Mouse (Mus musculus): ENCODE data around the gene Gm156. TPM values are rescaled to one million over a fixed set of nuclear protein-coding genes. Genes with fewer than 3 reads are reported as not detected.
"Not testable (repeated sequence)": the region's sequence is repeated elsewhere in the genome, so short reads cannot be mapped to it uniquely, and the experiment has no call there.

The Gm156 gene
- not detected for total RNA-seq (2021)

DNA sequence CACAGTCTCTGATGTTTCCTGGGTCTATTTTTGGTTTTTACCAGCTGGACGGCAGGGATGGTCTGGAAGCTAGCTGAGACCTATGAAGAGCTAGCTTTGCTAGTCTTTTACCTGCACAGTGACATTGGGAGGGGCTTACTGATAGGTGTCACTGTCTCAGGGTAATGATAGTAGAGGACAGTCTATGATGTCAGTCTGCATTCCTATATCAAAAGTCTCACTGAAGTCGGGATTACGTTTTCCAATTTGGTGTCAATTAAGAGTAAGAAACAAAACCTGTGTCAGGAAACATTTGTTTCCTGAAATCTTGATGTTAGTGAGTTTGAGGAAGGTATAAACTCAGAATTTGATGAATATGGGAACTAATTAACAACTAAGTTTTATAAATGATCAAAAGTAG, at the start of gene Gm156:
Gene Gm156, minus strand, starts transcription at position 101 of the 400 bp plus-strand sequence.
- intact Hi-C loops (cut with DNase I), result loop anchor here (2.0 kb wide), 1 partner anchor 35 kb away; no protein-coding TSS in a partner anchor
- not testable (repeated sequence) for DNase-seq

DNA sequence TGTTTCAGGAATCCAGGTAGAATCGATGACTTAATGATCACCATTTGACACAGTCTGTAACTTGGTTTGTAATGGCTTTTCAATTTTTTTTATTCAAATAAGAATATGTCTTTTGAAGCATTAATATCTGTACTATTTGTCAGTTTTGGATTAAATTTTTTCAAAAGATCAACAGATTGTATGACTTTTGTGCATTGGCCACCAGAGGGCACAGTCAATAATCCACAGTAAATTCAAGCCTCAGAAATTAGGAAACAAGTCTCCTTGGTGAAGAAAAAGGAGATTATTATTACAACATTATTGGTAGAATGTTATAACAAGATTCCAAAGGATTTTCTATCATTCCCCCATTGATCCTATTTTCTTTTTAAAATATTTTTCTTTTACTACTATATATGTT, 41.5 kb upstream of the Gm156 start:
- no peak for DNase-seq
- intact Hi-C loops (cut with DNase I), result no loop called here

DNA sequence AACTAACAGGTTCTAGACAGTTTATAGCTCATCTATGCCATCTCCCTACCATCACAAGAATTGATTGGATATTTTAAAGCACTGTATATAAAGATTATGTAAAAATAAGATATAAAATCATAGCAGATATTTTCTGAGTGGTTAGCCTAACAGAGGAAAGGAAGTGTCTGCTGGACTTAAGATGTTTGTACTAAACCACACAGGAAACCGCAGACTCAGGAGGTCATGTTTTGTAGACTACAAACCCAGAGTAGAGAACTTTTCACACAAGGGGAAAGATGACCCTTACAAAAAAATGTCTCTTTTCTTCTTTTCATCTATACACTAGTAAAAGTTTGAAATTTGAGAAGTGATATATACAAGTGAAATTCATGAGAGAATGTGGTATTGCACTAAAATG, 39.9 kb upstream of the Gm156 start:
- DNase-seq, result no peak
- intact Hi-C loops (cut with DNase I), result no loop called here

DNA sequence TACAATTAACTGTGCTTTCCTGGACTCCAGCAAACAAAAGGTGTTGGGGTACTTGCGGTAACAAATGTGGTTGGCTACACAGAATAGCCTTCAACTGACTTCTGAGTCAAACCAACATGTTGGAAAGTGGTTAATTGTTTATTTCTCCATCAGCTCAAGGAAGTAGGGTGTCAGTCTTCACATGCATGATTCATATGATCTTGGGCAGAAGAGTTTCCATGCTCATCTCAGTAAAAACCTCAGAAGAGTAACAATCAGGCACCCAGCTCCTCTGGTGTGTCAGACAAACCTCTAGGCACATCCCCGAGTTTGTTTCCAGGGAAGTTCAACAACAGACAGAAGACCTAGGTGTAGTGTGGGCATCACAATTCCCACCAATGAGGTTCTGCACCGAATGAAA, 33.7 kb upstream of the Gm156 start:
- no peak for DNase-seq
- intact Hi-C loops (cut with DNase I), result loop anchor here (2.0 kb wide), 1 partner anchor 33 kb away; the partner anchor contains the start of gene Gm156

DNA sequence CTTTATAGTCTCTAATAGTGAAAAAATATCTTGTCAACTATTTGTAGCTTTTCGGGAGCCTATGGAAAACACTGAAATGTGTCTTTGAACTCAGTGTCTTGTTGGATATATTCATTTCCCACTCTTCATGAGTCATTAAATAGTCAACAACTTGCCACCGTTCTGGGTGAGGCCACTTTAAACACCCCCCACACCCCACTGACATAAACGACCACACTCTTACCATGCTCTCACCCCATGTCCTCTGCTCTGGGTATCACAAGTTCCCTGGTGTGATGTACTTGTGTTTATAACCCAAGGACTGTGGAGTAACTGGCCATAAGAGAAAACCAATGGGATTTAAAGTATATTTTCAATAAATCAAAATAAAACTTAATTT, 36.4 kb downstream of the Gm156 start:
- intact Hi-C loops (cut with DNase I), result no loop called here
- DNase-seq, result no peak

DNA sequence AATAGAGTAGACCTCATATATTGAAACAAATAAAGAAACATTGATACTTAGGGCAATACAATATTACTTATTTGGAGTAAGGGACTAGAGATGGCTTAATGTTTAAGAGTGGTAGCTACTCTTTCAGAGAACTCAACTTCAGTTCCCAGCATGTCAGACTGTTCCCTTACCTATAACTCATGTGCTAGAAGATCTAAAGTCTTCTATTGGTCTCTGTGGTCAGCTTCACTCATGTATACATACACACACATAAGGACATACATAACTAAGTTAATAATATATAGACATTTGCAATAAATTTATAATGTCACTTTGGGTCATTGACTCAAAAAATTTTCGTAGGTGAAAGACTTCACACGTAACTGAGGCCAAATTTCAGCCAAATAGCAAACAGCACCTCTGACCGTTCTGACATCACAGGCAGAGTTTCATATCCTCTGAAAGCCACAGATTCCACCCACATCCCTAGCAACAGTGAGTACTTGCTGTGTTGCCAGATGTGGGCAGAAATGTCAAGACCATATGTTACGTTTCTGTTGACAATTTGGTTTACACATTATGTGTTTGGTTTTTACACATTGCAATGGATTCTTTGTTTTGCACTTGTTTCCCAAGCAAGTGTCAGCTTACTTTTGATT, 36.9 kb downstream of the Gm156 start:
- no peak for DNase-seq
- intact Hi-C loops (cut with DNase I), result no loop called here

DNA sequence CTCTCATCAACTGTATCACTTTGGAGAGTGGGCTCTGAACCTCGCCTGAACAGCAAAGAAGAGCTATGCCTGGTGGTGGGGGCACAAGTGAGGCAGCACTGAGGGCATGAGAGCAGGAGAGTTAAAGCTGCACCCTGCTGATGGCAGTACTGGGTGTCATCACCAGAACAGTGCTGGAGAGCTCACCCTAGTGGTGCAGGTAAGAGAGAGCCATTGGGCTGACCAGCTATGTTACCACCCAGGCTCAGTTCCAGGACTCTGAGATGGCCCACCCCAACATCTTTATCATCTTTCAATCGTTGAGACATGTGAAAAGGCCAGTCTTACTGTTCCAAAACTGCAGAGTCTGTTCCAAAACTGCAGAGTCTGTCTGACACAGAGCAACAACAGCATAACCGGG, 37.9 kb downstream of the Gm156 start:
- intact Hi-C loops (cut with DNase I), result no loop called here
- no peak for DNase-seq

DNA sequence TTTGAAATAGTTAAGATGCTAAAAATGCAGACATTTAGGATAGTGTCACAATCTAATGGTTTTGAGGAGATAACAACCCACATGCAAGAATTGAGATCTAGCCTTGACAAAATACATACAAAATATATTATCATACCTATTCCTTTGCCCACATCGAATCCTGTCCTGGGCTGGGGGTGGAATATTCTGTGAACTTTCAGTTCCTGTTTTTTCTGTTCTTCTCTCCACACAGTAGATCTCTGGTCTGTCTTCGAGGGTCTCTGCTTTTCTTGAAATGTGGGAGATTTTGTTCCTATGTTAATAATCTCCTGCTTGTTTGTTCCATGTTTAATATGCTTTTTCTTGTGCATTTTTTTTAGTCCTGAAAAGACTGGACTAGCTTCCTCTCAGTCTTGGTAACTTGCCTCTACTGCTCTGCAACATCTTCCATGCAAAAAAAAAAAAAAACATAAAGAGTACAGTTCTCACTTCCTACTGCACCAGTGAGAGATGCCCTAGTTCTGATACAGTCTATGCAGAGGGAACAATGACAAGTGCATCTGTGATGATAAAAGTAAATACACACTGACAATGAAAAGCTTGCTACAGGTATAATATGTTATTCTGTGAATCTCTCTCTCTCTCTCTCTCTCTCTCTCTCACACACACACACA, 43.9 kb downstream of the Gm156 start, which contains the start of gene Klri2:
Gene Klri2, minus strand, starts transcription at position 416 of the 653 bp plus-strand sequence.
- intact Hi-C loops (cut with DNase I), result no loop called here
- no peak for DNase-seq

DNA sequence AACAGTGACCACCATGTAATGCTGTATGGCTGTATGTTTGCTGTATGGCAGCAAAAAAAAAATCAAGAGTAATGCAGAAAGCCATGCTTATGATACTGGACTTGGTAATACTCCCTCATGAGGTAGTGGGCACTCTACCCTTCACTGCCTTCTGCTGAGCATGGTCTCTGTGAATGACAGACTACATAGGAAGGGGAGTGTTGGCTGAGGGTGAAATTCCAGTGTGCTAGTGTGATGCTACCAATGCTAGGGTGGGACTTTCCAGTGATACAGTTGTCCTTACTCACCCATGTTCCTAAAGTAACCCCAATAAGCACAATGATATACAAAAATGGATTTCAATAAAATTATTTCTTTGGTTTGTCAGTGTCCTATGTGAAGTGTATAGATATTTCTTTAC, 47.7 kb downstream of the Gm156 start:
- DNase-seq, result no peak
- intact Hi-C loops (cut with DNase I), result no loop called here

DNA sequence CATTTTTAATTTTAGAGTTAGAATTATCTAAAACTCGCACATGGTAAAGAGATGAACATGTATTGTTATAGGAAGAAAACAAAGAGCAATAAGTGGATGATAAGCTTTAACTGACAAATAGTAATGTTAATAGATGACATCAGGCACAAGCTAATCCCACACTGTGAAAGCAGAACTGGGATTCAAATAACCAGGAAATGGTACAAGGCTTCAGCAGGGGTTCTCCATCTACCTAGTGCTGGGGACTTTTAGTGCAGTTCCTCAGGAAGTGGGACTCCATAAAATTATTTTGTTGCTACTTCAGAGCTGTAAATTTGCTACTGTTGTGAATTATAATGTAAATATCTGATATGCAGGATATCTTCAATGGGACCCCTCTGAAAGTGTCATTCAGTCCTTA, 56.8 kb downstream of the Gm156 start:
- intact Hi-C loops (cut with DNase I), result no loop called here
- no peak for DNase-seq

DNA sequence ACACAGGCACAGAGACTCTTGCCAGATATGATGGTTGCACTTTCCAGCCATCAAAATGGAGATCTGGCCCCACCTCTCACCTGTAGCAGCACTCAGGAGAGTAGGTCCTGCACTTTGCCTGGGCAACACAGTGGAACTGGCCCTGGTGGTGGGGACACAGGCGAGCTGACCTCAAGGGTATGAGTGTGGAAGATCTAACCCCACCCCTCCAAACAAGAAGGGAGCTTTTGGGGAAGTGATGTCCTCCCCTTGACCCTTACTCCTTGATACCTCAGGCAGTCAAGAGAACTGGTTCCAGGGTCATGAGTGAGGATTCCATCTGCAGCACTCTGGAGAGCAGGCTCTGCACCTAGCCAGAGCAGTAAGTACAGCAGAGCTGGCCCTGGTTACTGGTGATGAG, 62.7 kb downstream of the Gm156 start:
- intact Hi-C loops (cut with DNase I), result no loop called here

DNA sequence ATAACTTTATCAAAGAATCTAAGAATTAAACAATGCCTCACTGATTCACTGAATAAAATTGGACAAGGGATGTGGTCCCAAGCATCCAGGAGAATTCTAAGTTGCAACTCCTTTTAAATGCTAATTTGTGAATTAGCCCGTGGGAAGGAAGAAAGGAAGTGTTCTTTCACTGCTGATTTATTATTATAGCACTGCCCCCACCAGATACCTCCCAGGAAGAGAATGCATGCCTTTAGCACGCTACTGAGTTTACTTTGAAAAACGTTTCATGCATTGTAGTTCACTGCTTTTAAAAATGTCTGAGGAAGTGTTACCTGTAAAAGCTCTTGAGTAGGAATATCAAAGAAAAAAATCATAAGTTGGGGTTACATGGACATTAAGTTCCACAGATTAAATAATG, 63.6 kb downstream of the Gm156 start:
- intact Hi-C loops (cut with DNase I), result no loop called here
- no peak for DNase-seq

More for the DNA sequence above, 62.7 kb downstream of the Gm156 start:
- no peak for DNase-seq

DNA sequence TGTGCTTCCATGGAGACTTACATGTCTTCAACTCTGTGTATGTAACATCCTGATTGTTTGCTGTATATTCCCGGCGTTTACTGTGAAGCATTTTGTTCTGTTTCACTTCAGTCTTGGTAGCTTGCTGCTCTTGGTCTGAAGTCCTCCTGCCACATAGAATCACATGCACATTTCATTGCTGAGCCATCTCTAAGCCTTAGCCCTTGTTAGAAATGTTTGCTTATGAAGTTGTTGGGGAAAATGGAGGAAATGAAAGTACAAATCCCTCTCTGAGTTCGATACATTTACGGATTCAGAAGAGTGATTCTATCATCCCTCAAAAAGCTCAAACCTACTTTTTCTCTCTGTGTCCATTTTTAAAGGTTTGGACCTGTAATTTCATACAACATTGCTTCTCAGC, 67.0 kb downstream of the Gm156 start, which contains the start of gene Klri1:
Gene Klri1, minus strand, starts transcription at position 101 of the 400 bp plus-strand sequence.
- intact Hi-C loops (cut with DNase I), result no loop called here
- no peak for DNase-seq

Other genes starting within 250 kb of the Gm156 start
- not detected for gene Klre1, start 206.4 kb downstream of the Gm156 start, total RNA-seq (2021)
- gene Klrd1, start 192.5 kb downstream of the Gm156 start, total RNA-seq (2021), result not detected
- gene Klrk1, start 160.4 kb downstream of the Gm156 start, total RNA-seq (2021), result not detected
- gene Klrc3, start 140.9 kb downstream of the Gm156 start, total RNA-seq (2021), result not detected
- gene Klrc2, start 123.6 kb downstream of the Gm156 start, total RNA-seq (2021), result not detected
- not detected for gene Klrc1, start 105.3 kb downstream of the Gm156 start, total RNA-seq (2021)
- gene Klri1, start 67.1 kb downstream of the Gm156 start, total RNA-seq (2021), result not detected
- not detected for gene Klri2, start 43.8 kb downstream of the Gm156 start, total RNA-seq (2021)
- gene Gm17631, start 78.4 kb upstream of the Gm156 start, total RNA-seq (2021), result not detected
- not detected for gene Klra17, start 92.4 kb upstream of the Gm156 start, total RNA-seq (2021)
- not detected for gene Klra5, start 133.4 kb upstream of the Gm156 start, total RNA-seq (2021)
- gene Klra6, start 242.7 kb upstream of the Gm156 start, total RNA-seq (2021), result not detected

All from left cerebral cortex, postnatal 4 days (tissue).